Mouse (Mus musculus): ENCODE data around the gene Adgrb3.
"Not testable (repeated sequence)": the region's sequence is repeated elsewhere in the genome, so short reads cannot be mapped to it uniquely, and the experiment has no call there.

Gene Adgrb3

DNA sequence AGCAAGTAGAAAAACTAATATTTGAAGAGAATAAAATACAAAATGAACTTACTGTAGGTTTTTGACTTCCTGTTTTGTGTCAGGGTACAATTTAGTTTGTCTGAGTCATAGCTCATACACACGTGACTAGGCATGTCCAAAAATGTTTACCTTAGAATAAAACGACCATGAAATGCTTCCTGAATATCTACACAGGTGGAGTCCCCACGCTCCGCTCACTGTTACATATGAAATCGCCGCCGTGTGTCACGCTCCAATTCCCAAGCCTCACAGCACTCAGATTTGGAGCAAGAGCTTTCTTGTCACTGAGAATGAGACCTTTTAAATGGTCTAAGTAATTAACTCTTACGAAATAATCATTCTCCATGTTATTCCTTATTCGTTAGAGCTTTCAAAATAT is 795.3 kb downstream of the Adgrb3 start:
- in situ Hi-C loops (cut with MboI; ENCODE audit: unreplicated experiment in 2 of 2) = no loop called here

DNA sequence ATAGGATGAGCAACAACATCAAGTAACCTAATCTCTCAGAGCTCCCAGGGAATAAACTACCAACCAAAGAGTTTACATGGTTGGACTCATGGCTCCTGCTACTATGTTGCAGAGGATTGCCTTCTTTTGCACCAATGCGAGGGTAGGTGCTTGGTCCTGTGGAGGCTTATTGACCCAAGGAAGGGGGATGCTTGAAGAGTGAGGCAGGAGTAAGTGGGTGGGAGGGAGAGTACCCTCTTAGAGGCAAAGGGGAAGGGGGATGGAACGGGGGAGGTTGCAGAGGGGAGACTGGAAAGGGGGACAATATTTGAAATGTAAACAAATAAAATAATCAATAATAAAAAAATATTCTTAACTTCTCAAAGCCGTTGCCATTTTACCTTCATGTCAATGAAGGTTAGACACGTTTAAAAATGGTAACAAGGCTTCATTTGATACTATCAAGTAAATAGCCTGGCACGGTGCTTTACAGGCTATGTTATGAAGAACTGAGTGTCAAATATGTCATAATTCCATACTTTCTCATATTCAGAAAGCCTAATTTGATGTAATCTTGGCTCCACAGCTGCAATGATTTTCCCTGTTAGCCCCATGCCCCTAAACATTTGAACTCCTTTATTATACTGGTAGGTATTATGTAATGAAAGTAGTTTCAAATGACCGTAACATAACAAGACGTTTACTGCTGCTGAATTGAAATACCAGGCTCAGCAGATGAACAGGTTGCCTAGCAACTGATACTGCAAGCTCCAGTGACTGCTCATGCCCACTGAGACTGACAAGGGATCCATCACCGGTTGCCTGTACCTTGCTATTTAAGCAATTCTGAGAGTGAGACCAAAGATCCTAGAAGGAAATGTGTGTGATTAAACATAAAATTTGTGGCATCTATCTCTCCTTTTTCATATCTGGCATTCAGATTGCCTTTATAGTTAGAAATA is 796.1 kb downstream of the Adgrb3 start:
- in situ Hi-C loops (cut with MboI; ENCODE audit: unreplicated experiment in 2 of 2) = no loop called here

DNA sequence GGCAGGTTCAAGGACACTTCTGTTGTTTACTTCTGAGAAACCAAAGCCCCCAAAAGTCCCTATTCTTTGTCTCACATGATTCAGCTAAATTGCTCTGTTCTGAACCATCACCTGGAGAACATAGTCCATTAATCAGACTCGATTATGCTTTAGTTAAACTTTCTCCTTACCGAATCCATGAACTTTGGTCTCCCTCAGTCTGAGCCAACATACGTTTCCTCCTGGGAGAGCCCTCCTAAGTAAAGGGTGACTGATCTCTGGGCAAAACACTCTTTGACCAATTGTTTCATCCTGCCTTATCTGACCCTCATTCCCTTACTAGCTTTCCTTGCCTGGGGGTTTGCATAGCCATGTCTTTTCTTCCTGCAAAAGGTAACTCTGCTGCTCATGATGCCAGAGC is 806.4 kb downstream of the Adgrb3 start:
- in situ Hi-C loops (cut with MboI; ENCODE audit: unreplicated experiment in 2 of 2) = no loop called here

DNA sequence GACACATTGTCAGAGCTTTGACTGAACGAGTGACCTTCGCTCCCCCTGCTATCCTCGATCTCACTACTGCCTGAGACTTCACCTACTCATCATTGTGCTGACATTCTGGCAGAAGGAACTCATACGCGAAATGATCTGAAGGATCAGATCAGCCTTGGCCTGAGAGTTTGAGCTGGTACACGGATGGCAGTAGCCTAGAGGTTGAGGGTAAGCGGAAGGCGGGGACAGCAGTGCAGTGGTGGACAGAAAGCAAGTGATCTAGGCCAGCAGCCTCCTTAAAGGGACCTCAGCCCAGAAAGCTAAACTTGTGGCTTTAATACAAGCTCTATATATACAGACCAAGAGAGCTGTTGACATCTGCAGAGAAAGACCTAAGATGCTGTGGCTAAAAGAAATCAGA is 811.7 kb downstream of the Adgrb3 start:
- in situ Hi-C loops (cut with MboI; ENCODE audit: unreplicated experiment in 2 of 2) = not testable (repeated sequence)
